In genomic region chr11:76566081-76566480, GRCm38 (mm10) we compare ENCODE assay signal across 22 mouse cellular contexts. TPM values are rescaled to one million over a fixed set of nuclear protein-coding genes. Genes with fewer than 3 reads are reported as not detected.
DNase-seq lines count a peak whose midpoint lies in the region; ATAC-seq and TF ChIP-seq lines count a peak whose summit lies in the region.
"Had no signal": no experiment of that assay in that cellular context is flagged by ENCODE, and none has a peak within 500 bp of the region (broad histone marks: within the 10 kb centered on the region; RNA-seq: fewer than 3 reads in every experiment).

No protein-coding gene starts in this region.

- peaks cover 74% of the 10 kb centered on the region for H3K4me1 ChIP-seq in hindbrain, embryonic 10.5 days (replicated peaks)
- peaks cover 22% of the 10 kb centered on the region for H3K4me1 ChIP-seq in hindbrain, embryonic 16.5 days (ENCODE audit: control insufficient read depth, insufficient read depth, low read depth, low read length)
- H3K4me1 ChIP-seq in limb, embryonic 12.5 days (replicated peaks): peaks cover 79% of the 10 kb centered on the region
- peaks cover 71% of the 10 kb centered on the region for H3K4me1 ChIP-seq in limb, embryonic 10.5 days
- H3K4me1 ChIP-seq in embryonic facial prominence, embryonic 11.5 days (ENCODE audit: control insufficient read depth, insufficient read depth, low read length): peaks cover 3% of the 10 kb centered on the region; the same call in 1 of the 2 replicates
- H3K4me1 ChIP-seq in limb, embryonic 13.5 days: peaks cover 72% of the 10 kb centered on the region
- H3K4me1 ChIP-seq in stomach, postnatal 0 days (replicated peaks; ENCODE audit: control insufficient read depth, insufficient read depth): peaks cover 3% of the 10 kb centered on the region; the same call in 1 of the 2 replicates

- H3K27me3 ChIP-seq in hindbrain, embryonic 10.5 days (ENCODE audit: insufficient read depth, poor library complexity, severe bottlenecking): peaks cover 17% of the 10 kb centered on the region
- H3K27me3 ChIP-seq in hindbrain, embryonic 16.5 days (replicated peaks; ENCODE audit: control insufficient read depth, insufficient read depth, low read length): no peaks in the 10 kb centered on the region
- H3K27me3 ChIP-seq in limb, embryonic 12.5 days: peaks cover 6% of the 10 kb centered on the region
- peaks cover 16% of the 10 kb centered on the region; the same call in 1 of the 2 replicates for H3K27me3 ChIP-seq in limb, embryonic 10.5 days (ENCODE audit: low read depth, poor library complexity, severe bottlenecking)
- no peaks in the 10 kb centered on the region for H3K27me3 ChIP-seq in embryonic facial prominence, embryonic 11.5 days (ENCODE audit: control insufficient read depth, insufficient read depth, low read length)
- H3K27me3 ChIP-seq in limb, embryonic 13.5 days: peaks cover 15% of the 10 kb centered on the region
- H3K27me3 ChIP-seq in stomach, postnatal 0 days (ENCODE audit: control insufficient read depth, insufficient read depth, low read length): no peaks in the 10 kb centered on the region

- no peak overlapping the region for H3K9ac ChIP-seq in hindbrain, embryonic 16.5 days (ENCODE audit: low read depth, low read length)
- H3K9ac ChIP-seq in limb, embryonic 12.5 days (replicated peaks): no peak overlapping the region
- H3K9ac ChIP-seq in embryonic facial prominence, embryonic 11.5 days (replicated peaks; ENCODE audit: low read length): no peak overlapping the region
- no peak overlapping the region for H3K9ac ChIP-seq in limb, embryonic 13.5 days
- H3K9ac ChIP-seq in stomach, postnatal 0 days (ENCODE audit: low read length): no peak overlapping the region
- H3K9ac ChIP-seq: embryonic facial prominence, embryonic 13.5 days; forebrain, embryonic 13.5 days; heart, embryonic 13.5 days; hindbrain, embryonic 14.5 days had no signal

- H3K36me3 ChIP-seq in hindbrain, embryonic 10.5 days: no peaks in the 10 kb centered on the region
- no peaks in the 10 kb centered on the region for H3K36me3 ChIP-seq in hindbrain, embryonic 16.5 days (ENCODE audit: control insufficient read depth, insufficient read depth, low read length)
- no peaks in the 10 kb centered on the region; the same call in 1 of the 2 replicates for H3K36me3 ChIP-seq in limb, embryonic 12.5 days
- peaks cover 10% of the 10 kb centered on the region for H3K36me3 ChIP-seq in limb, embryonic 10.5 days
- H3K36me3 ChIP-seq in embryonic facial prominence, embryonic 11.5 days (replicated peaks; ENCODE audit: control insufficient read depth, insufficient read depth, low read depth, low read length): no peaks in the 10 kb centered on the region
- no peaks in the 10 kb centered on the region for H3K36me3 ChIP-seq in limb, embryonic 13.5 days
- H3K36me3 ChIP-seq in stomach, postnatal 0 days (ENCODE audit: control insufficient read depth, insufficient read depth, low read length): no peaks in the 10 kb centered on the region
- H3K36me3 ChIP-seq: embryonic facial prominence, embryonic 13.5 days; heart, embryonic 13.5 days had no signal

- H3K27ac ChIP-seq in hindbrain, embryonic 10.5 days: no peak overlapping the region
- no peak overlapping the region for H3K27ac ChIP-seq in hindbrain, embryonic 16.5 days (ENCODE audit: low read depth, low read length)
- peak overlapping the region; percentile 69; the same call in 1 of the 2 replicates for H3K27ac ChIP-seq in limb, embryonic 12.5 days
- H3K27ac ChIP-seq in limb, embryonic 10.5 days: no peak overlapping the region
- no peak overlapping the region for H3K27ac ChIP-seq in embryonic facial prominence, embryonic 11.5 days (replicated peaks; ENCODE audit: low read depth, low read length)
- no peak overlapping the region for H3K27ac ChIP-seq in limb, embryonic 13.5 days
- H3K27ac ChIP-seq in stomach, postnatal 0 days (replicated peaks): no peak overlapping the region
- H3K27ac ChIP-seq: embryonic facial prominence, embryonic 13.5 days; forebrain, embryonic 13.5 days; heart, embryonic 13.5 days; hindbrain, embryonic 14.5 days had no signal

- WGBS in hindbrain, embryonic 10.5 days: 63% methylated on average over 3 of the region's 3 CpGs
- 42% methylated on average over 3 of the region's 3 CpGs for WGBS in hindbrain, embryonic 16.5 days
- 30% methylated on average over 3 of the region's 3 CpGs for WGBS in limb, embryonic 12.5 days
- 68% methylated on average over 3 of the region's 3 CpGs for WGBS in limb, embryonic 10.5 days
- 58% methylated on average over 3 of the region's 3 CpGs for WGBS in embryonic facial prominence, embryonic 11.5 days
- 23% methylated on average over 3 of the region's 3 CpGs for WGBS in limb, embryonic 13.5 days
- WGBS in stomach, postnatal 0 days: 76% methylated on average over 3 of the region's 3 CpGs

- TF ChIP-seq EP300 in stomach, postnatal 0 days (optimal IDR thresholded peaks at IDR 0.05): no peak

- no peaks in the 10 kb centered on the region for H3K9me3 ChIP-seq in hindbrain, embryonic 10.5 days
- H3K9me3 ChIP-seq in hindbrain, embryonic 16.5 days (ENCODE audit: control insufficient read depth, low read length): no peaks in the 10 kb centered on the region
- no peaks in the 10 kb centered on the region for H3K9me3 ChIP-seq in limb, embryonic 12.5 days
- H3K9me3 ChIP-seq in limb, embryonic 10.5 days (replicated peaks): no peaks in the 10 kb centered on the region
- no peaks in the 10 kb centered on the region for H3K9me3 ChIP-seq in embryonic facial prominence, embryonic 11.5 days (replicated peaks; ENCODE audit: control insufficient read depth, low read length)
- H3K9me3 ChIP-seq in limb, embryonic 13.5 days: no peaks in the 10 kb centered on the region
- H3K9me3 ChIP-seq in stomach, postnatal 0 days (ENCODE audit: control insufficient read depth, low read length): no peaks in the 10 kb centered on the region
- H3K9me3 ChIP-seq: embryonic facial prominence, embryonic 13.5 days; forebrain, embryonic 13.5 days; heart, embryonic 13.5 days had no signal

- H3K4me3 ChIP-seq in hindbrain, embryonic 10.5 days: no peak overlapping the region
- H3K4me3 ChIP-seq in hindbrain, embryonic 16.5 days (ENCODE audit: low read length): no peak overlapping the region
- H3K4me3 ChIP-seq in limb, embryonic 12.5 days (replicated peaks): no peak overlapping the region
- no peak overlapping the region for H3K4me3 ChIP-seq in limb, embryonic 10.5 days
- no peak overlapping the region for H3K4me3 ChIP-seq in embryonic facial prominence, embryonic 11.5 days (ENCODE audit: low read depth, low read length)
- H3K4me3 ChIP-seq in limb, embryonic 13.5 days: no peak overlapping the region
- H3K4me3 ChIP-seq in stomach, postnatal 0 days (ENCODE audit: low read depth, low read length): no peak overlapping the region
- H3K4me3 ChIP-seq: embryonic facial prominence, embryonic 13.5 days; forebrain, embryonic 13.5 days; heart, embryonic 13.5 days had no signal

- DNase-seq in hindbrain, embryonic 10.5 days (ENCODE audit: low spot score): peak; percentile 7
- DNase-seq in limb, embryonic 10.5 days (ENCODE audit: low spot score): no peak
- peak; percentile 74 for DNase-seq in embryonic facial prominence, embryonic 11.5 days (ENCODE audit: low spot score)
- no peak for DNase-seq in stomach, postnatal 0 days (ENCODE audit: low spot score)
- no peak for DNase-seq in cerebellum, adult 9-11 months
- DNase-seq: adrenal gland, adult 8-10 months; adrenal gland, postnatal 36 days; cerebellum, adult 11 months; cerebellum, adult 8-10 months; cerebellum, postnatal 25 days; gastrocnemius, postnatal 36 days; heart, adult 11 months; heart, postnatal 4 days; kidney, adult 11 months had no signal

- no peak for TF ChIP-seq CTCF in stomach, postnatal 0 days (IDR thresholded peaks at IDR 0.05; ENCODE audit: low read depth)

- no peak for ATAC-seq in hindbrain, embryonic 16.5 days
- 0 out of 2 replicates have a peak, but pooled peaks have one; percentile 66 for ATAC-seq in limb, embryonic 12.5 days (ENCODE audit: insufficient number of reproducible peaks, insufficient read depth, low FRiP score, low TSS enrichment, low read depth)
- no peak for ATAC-seq in embryonic facial prominence, embryonic 11.5 days (replicated peaks; ENCODE audit: insufficient number of reproducible peaks, low FRiP score, low TSS enrichment, low read depth)
- peak; percentile 74; the same call in 1 of the 2 replicates for ATAC-seq in limb, embryonic 13.5 days (ENCODE audit: low FRiP score, low read depth)
- ATAC-seq in stomach, postnatal 0 days (ENCODE audit: low FRiP score, low TSS enrichment): no peak
- ATAC-seq: forebrain, embryonic 13.5 days; inflammation-experienced regulatory T-cells, adult 6 months had no signal

- no peak overlapping the region for H3K4me2 ChIP-seq in hindbrain, embryonic 16.5 days (ENCODE audit: low read length)
- no peak overlapping the region for H3K4me2 ChIP-seq in limb, embryonic 12.5 days
- H3K4me2 ChIP-seq in embryonic facial prominence, embryonic 11.5 days (ENCODE audit: low read depth, low read length): no peak overlapping the region
- H3K4me2 ChIP-seq in limb, embryonic 13.5 days (replicated peaks): no peak overlapping the region
- no peak overlapping the region for H3K4me2 ChIP-seq in stomach, postnatal 0 days (replicated peaks; ENCODE audit: low read depth)
- H3K4me2 ChIP-seq: embryonic facial prominence, embryonic 13.5 days; forebrain, embryonic 13.5 days; heart, embryonic 13.5 days; hindbrain, embryonic 14.5 days had no signal

RNA-seq across cellular contexts. Expression of gene Abr, which starts 56.0 kb away (rescaled TPM):
- polyA plus RNA-seq in hindbrain, embryonic 10.5 days (2016; fragmentation: Nextera tagmentation; extraction: Ambion mirVana): 29.5 and 40.5 TPM in 2 replicates
- polyA plus RNA-seq in hindbrain, embryonic 16.5 days (2015; fragmentation: Nextera tagmentation; extraction: Ambion mirVana): 85.2 and 102 TPM in 2 replicates
- polyA plus RNA-seq in limb, embryonic 12.5 days (2016; fragmentation: Nextera tagmentation; extraction: Ambion mirVana): 48.3 and 54.0 TPM in 2 replicates
- 44.7 and 53.7 TPM in 2 replicates for polyA plus RNA-seq in limb, embryonic 10.5 days (2016; fragmentation: Nextera tagmentation; extraction: Ambion mirVana)
- 31.9 and 32.3 TPM in 2 replicates for polyA plus RNA-seq in embryonic facial prominence, embryonic 11.5 days (2014; fragmentation: Nextera tagmentation; extraction: Ambion mirVana)
- 37.5 and 38.0 TPM in 2 replicates for polyA plus RNA-seq in limb, embryonic 13.5 days (2015; fragmentation: Nextera tagmentation; extraction: Ambion mirVana)
- 19.3 and 21.5 TPM in 2 replicates for polyA plus RNA-seq in stomach, postnatal 0 days (2015; fragmentation: Nextera tagmentation; extraction: Ambion mirVana)

Comparison
In these comparisons a context has a peak if more than half of its experiments do, and no peak if none do; other contexts are left out.
1. DNase-seq: peak in hindbrain, embryonic 10.5 days (single experiment) and embryonic facial prominence, embryonic 11.5 days (single experiment); none in limb, embryonic 10.5 days (single experiment), stomach, postnatal 0 days (single experiment) and cerebellum, adult 9-11 months (single experiment).
2. ATAC-seq: peak in limb, embryonic 12.5 days (single experiment) and limb, embryonic 13.5 days (single experiment); none in hindbrain, embryonic 16.5 days (single experiment), embryonic facial prominence, embryonic 11.5 days (single experiment) and stomach, postnatal 0 days (single experiment).